In genomic region chr6:112302248-112302647, GRCm38 (mm10) we compare ENCODE assay signal across 10 mouse cellular contexts. TPM values are rescaled to one million over a fixed set of nuclear protein-coding genes. Genes with fewer than 3 reads are reported as not detected.
DNase-seq lines count a peak whose midpoint lies in the region; ATAC-seq and TF ChIP-seq lines count a peak whose summit lies in the region.
"Had no signal": no experiment of that assay in that cellular context is flagged by ENCODE, and none has a peak within 500 bp of the region (broad histone marks: within the 10 kb centered on the region; RNA-seq: fewer than 3 reads in every experiment).

No protein-coding gene starts in this region.

- H3K9ac ChIP-seq in kidney, postnatal 0 days (ENCODE audit: low read depth, low read length) = no peak overlapping the region
- H3K9ac ChIP-seq in heart, adult 2 months (ENCODE audit: low read depth, low read length) = no peak overlapping the region
- H3K9ac ChIP-seq in intestine, postnatal 0 days (ENCODE audit: low read depth, low read length) = no peak overlapping the region
- no peak overlapping the region for H3K9ac ChIP-seq in midbrain, embryonic 16.5 days (ENCODE audit: low read depth, low read length)
- H3K9ac ChIP-seq: midbrain, embryonic 12.5 days had no signal

- no peak overlapping the region for H3K4me2 ChIP-seq in kidney, postnatal 0 days (ENCODE audit: low read length)
- no peak overlapping the region for H3K4me2 ChIP-seq in intestine, postnatal 0 days (replicated peaks; ENCODE audit: low read depth)
- no peak overlapping the region for H3K4me2 ChIP-seq in midbrain, embryonic 16.5 days (ENCODE audit: low read length)
- H3K4me2 ChIP-seq: midbrain, embryonic 12.5 days had no signal

- TF ChIP-seq EP300 in heart, adult 2 months (IDR thresholded peaks at IDR 0.05; ENCODE audit: insufficient read depth, low read depth, low read length) = no peak

- no peak overlapping the region for H3K4me3 ChIP-seq in kidney, postnatal 0 days (replicated peaks; ENCODE audit: low read depth, low read length)
- no peak overlapping the region for H3K4me3 ChIP-seq in heart, adult 2 months
- H3K4me3 ChIP-seq in intestine, postnatal 0 days (ENCODE audit: low read depth, low read length) = no peak overlapping the region
- no peak overlapping the region for H3K4me3 ChIP-seq in midbrain, embryonic 16.5 days (ENCODE audit: low read depth, low read length)
- H3K4me3 ChIP-seq: midbrain, embryonic 12.5 days had no signal

- H3K9me3 ChIP-seq in kidney, postnatal 0 days (replicated peaks; ENCODE audit: low read length) = no peaks in the 10 kb centered on the region
- H3K9me3 ChIP-seq in intestine, postnatal 0 days (ENCODE audit: control insufficient read depth) = no peaks in the 10 kb centered on the region
- H3K9me3 ChIP-seq in midbrain, embryonic 16.5 days (replicated peaks; ENCODE audit: control insufficient read depth, low read length, poor library complexity, severe bottlenecking) = no peaks in the 10 kb centered on the region
- H3K9me3 ChIP-seq: midbrain, embryonic 12.5 days had no signal

- no peaks in the 10 kb centered on the region for H3K27me3 ChIP-seq in kidney, postnatal 0 days (ENCODE audit: insufficient read depth, low read length)
- no peaks in the 10 kb centered on the region for H3K27me3 ChIP-seq in heart, adult 2 months (ENCODE audit: control insufficient read depth, insufficient read depth, low read length)
- no peaks in the 10 kb centered on the region for H3K27me3 ChIP-seq in intestine, postnatal 0 days (replicated peaks; ENCODE audit: control insufficient read depth, insufficient read depth, low read length)
- no peaks in the 10 kb centered on the region for H3K27me3 ChIP-seq in midbrain, embryonic 16.5 days (ENCODE audit: control insufficient read depth, insufficient read depth, low read depth, low read length)
- H3K27me3 ChIP-seq: midbrain, embryonic 12.5 days had no signal

- TF ChIP-seq CTCF in kidney, postnatal 0 days (IDR thresholded peaks at IDR 0.05; ENCODE audit: low read depth) = no peak
- no peak for TF ChIP-seq CTCF in heart, adult 2 months (IDR thresholded peaks at IDR 0.05)
- TF ChIP-seq CTCF in intestine, postnatal 0 days (IDR thresholded peaks at IDR 0.05; ENCODE audit: low read depth) = no peak

- no peaks in the 10 kb centered on the region for H3K79me2 ChIP-seq in heart, adult 2 months (replicated peaks; ENCODE audit: control insufficient read depth, insufficient read depth, low read length)

- ATAC-seq in kidney, postnatal 0 days (replicated peaks; ENCODE audit: low FRiP score, low read depth) = no peak
- 0 out of 2 replicates have a peak, but pooled peaks have one; percentile 33 for ATAC-seq in intestine, postnatal 0 days
- ATAC-seq in midbrain, embryonic 16.5 days = no peak

- no peaks in the 10 kb centered on the region for H3K36me3 ChIP-seq in kidney, postnatal 0 days (ENCODE audit: insufficient read depth, low read length)
- peaks cover 33% of the 10 kb centered on the region for H3K36me3 ChIP-seq in heart, adult 2 months (ENCODE audit: control insufficient read depth, insufficient read depth, low read length)
- H3K36me3 ChIP-seq in intestine, postnatal 0 days (ENCODE audit: control insufficient read depth, insufficient read depth) = no peaks in the 10 kb centered on the region
- no peaks in the 10 kb centered on the region for H3K36me3 ChIP-seq in midbrain, embryonic 16.5 days (ENCODE audit: control insufficient read depth, insufficient read depth, low read length)
- H3K36me3 ChIP-seq: midbrain, embryonic 12.5 days had no signal

- intact Hi-C loops in heart, adult 2 months (cut with DNase I) = loop anchor here (2.0 to 5.0 kb wide), 2 partner anchors 27 to 60 kb away; no protein-coding TSS in a partner anchor

- DNase-seq in kidney, postnatal 0 days (ENCODE audit: low spot score) = no peak
- DNase-seq in kidney, postnatal 10 days = no peak
- DNase-seq in heart, adult 2 months = peak in 1 of 2 experiments; percentile 42
- peak; percentile 24 for DNase-seq in thymus, postnatal 14 days
- DNase-seq in right cerebral cortex, postnatal 4 days = no peak
- no peak for DNase-seq in spleen, adult 18-20 months
- DNase-seq: adrenal gland, postnatal 10 days had no signal

- no peak for TF ChIP-seq POLR2A in heart, adult 2 months (IDR thresholded peaks at IDR 0.05; ENCODE audit: insufficient read depth, low read depth, low read length)

- WGBS in kidney, postnatal 0 days = 43% methylated on average over 7 of the region's 7 CpGs
- 35% methylated on average over 7 of the region's 7 CpGs for WGBS in heart, adult 2 months
- 60% methylated on average over 7 of the region's 7 CpGs for WGBS in intestine, postnatal 0 days
- 80% methylated on average over 7 of the region's 7 CpGs for WGBS in midbrain, embryonic 16.5 days

- peaks cover 4% of the 10 kb centered on the region; the same call in 1 of the 2 replicates for H3K4me1 ChIP-seq in kidney, postnatal 0 days (replicated peaks; ENCODE audit: insufficient read depth, low read length)
- H3K4me1 ChIP-seq in heart, adult 2 months (ENCODE audit: control insufficient read depth, insufficient read depth, low read length) = peaks cover 16% of the 10 kb centered on the region
- H3K4me1 ChIP-seq in intestine, postnatal 0 days (replicated peaks; ENCODE audit: control insufficient read depth, insufficient read depth, low read length) = 0 out of 2 replicates have a peak, but pooled peaks cover 4% of the 10 kb centered on the region
- no peaks in the 10 kb centered on the region for H3K4me1 ChIP-seq in midbrain, embryonic 16.5 days (ENCODE audit: control insufficient read depth, insufficient read depth, low read length)
- H3K4me1 ChIP-seq: midbrain, embryonic 12.5 days had no signal

- 0 out of 2 replicates have a peak overlapping the region, but pooled peaks have one; percentile 8 for H3K27ac ChIP-seq in kidney, postnatal 0 days
- H3K27ac ChIP-seq in heart, adult 2 months = peak overlapping the region; percentile 65
- H3K27ac ChIP-seq in intestine, postnatal 0 days (ENCODE audit: low read depth, low read length) = no peak overlapping the region
- no peak overlapping the region for H3K27ac ChIP-seq in midbrain, embryonic 16.5 days (ENCODE audit: low read length)
- H3K27ac ChIP-seq: midbrain, embryonic 12.5 days had no signal

RNA-seq across cellular contexts. Expression of gene Lmcd1, which starts 28.7 kb away (rescaled TPM):
- polyA plus RNA-seq in kidney, postnatal 0 days (2015; fragmentation: Nextera tagmentation; extraction: Ambion mirVana) = 34.3 and 34.4 TPM in 2 replicates
- 10 to 100 TPM; 37.5 to 46.7 TPM for total RNA-seq in heart, adult 2 months (2021)
- 21.2 and 29.2 TPM in 2 replicates for polyA plus RNA-seq in heart, adult 2 months (2012; rRNA removed)
- polyA plus RNA-seq in intestine, postnatal 0 days (2015; fragmentation: Nextera tagmentation; extraction: Ambion mirVana) = 8.0 and 8.7 TPM in 2 replicates
- 7.0 and 9.1 TPM in 2 replicates for polyA plus RNA-seq in midbrain, embryonic 16.5 days (2015; fragmentation: Nextera tagmentation; extraction: Ambion mirVana)

Comparison
In these comparisons a context has a peak if more than half of its experiments do, and no peak if none do; other contexts are left out.
1. H3K27ac ChIP-seq: peak in kidney, postnatal 0 days (single experiment) and heart, adult 2 months (single experiment); none in intestine, postnatal 0 days (single experiment) and midbrain, embryonic 16.5 days (single experiment).